Mouse (Mus musculus): Measurements from ENCODE around the gene Psme4. TPM values are rescaled to one million over a fixed set of nuclear protein-coding genes. Genes with fewer than 3 reads are reported as not detected.

The Psme4 gene
- polyA plus RNA-seq, 1 experiment from 2014 or later, result 41.7 TPM

Other genes starting within 250 kb of the Psme4 start
- 6.1 and 8.2 TPM in 2 replicates for gene Acyp2, start 122.1 kb upstream of the Psme4 start, polyA plus RNA-seq (2014; fragmentation: Nextera tagmentation; extraction: Ambion mirVana)
- 1.1 and 1.2 TPM in 2 replicates for gene Gpr75, start 113.6 kb downstream of the Psme4 start, polyA plus RNA-seq (2014; fragmentation: Nextera tagmentation; extraction: Ambion mirVana)
- 30.8 and 31.3 TPM in 2 replicates for gene Asb3, start 113.7 kb downstream of the Psme4 start, polyA plus RNA-seq (2014; fragmentation: Nextera tagmentation; extraction: Ambion mirVana)
- 9.0 TPM in 2 replicates for gene Erlec1, start 182.6 kb downstream of the Psme4 start, polyA plus RNA-seq (2014; fragmentation: Nextera tagmentation; extraction: Ambion mirVana)
- 13.5 and 14.2 TPM in 2 replicates for gene Chac2, start 214.6 kb downstream of the Psme4 start, polyA plus RNA-seq (2014; fragmentation: Nextera tagmentation; extraction: Ambion mirVana)